Mouse (Mus musculus) splenic B cell, adult 2 months (primary cell): ENCODE data around the gene Gm10770.
"Not testable (repeated sequence)": the region's sequence is repeated elsewhere in the genome, so short reads cannot be mapped to it uniquely, and the experiment has no call there.

Source experiments
- DNase-seq: peaks from one replicate; pipeline ENCODE4 v3.0.0-alpha.2; 2011; ENCODE audit warnings: low read depth, low spot score
- H3K27me3 ChIP-seq: 2 replicates; pipeline ENCODE4 v1.6.1; 2012; ENCODE audit warnings: mild to moderate bottlenecking, low read length, moderate library complexity, mixed read lengths; ENCODE audit not compliant: control insufficient read depth, poor library complexity, insufficient read depth, severe bottlenecking
- H3K36me3 ChIP-seq: 2 replicates; pipeline ENCODE4 v1.6.1; 2012; ENCODE audit warnings: mild to moderate bottlenecking, low read length, moderate library complexity, mixed read lengths; ENCODE audit not compliant: control insufficient read depth, poor library complexity, insufficient read depth, severe bottlenecking

Gene Gm10770

GRCm38 (mm10) chr2:150179579-150179978 lies at the start of gene Gm10770:
Gene Gm10770, minus strand, starts transcription at chr2:150179679.
- not testable (repeated sequence) for H3K27me3 ChIP-seq, DNase-seq, H3K36me3 ChIP-seq

- not testable (repeated sequence) for H3K36me3 ChIP-seq, H3K27me3 ChIP-seq, DNase-seq
Measured at GRCm38 (mm10) chr2:150223263-150223662, 43.8 kb upstream of the Gm10770 start.

GRCm38 (mm10) chr2:150218363-150218725 lies 38.9 kb upstream of the Gm10770 start:
- H3K36me3 ChIP-seq, H3K27me3 ChIP-seq, DNase-seq: not testable (repeated sequence)

GRCm38 (mm10) chr2:150217600-150218362 lies 38.3 kb upstream of the Gm10770 start, which contains the start of gene Zfp937:
Gene Zfp937, plus strand, starts transcription at chr2:150218073.
- H3K36me3 ChIP-seq, H3K27me3 ChIP-seq: not testable (repeated sequence)
- peak; percentile 1 for DNase-seq

- not testable (repeated sequence) for H3K27me3 ChIP-seq, H3K36me3 ChIP-seq, DNase-seq
Measured at GRCm38 (mm10) chr2:150181570-150181999, 2.1 kb upstream of the Gm10770 start, which contains the start of gene Gm14139. Gene Gm14139, plus strand, starts transcription at chr2:150181755.

DNA sequence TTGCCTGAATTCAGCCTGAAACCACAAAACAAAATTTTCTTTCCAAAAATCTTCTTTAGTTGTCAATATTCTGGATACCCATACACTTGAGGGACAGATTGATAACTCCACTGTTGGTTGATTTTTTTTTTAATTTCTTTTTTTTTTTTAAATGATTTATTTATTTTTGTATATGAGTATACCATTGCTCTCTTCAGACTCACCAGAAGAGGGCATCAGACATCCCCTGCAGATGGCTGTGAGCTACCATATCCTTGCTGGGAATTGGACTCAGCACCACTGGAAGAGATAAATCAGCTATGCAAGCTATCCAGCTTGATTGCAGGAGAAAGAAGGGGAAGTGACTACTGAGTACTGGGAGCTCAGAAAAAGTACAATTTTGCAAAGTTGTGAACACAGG lies 1.6 kb upstream of the Gm10770 start:
- not testable (repeated sequence) for H3K27me3 ChIP-seq, H3K36me3 ChIP-seq, DNase-seq

- no peaks in the 10 kb centered on the region for H3K36me3 ChIP-seq
- DNase-seq = no peak
- H3K27me3 ChIP-seq = no peaks in the 10 kb centered on the region
Measured at GRCm38 (mm10) chr2:150173833-150174232, 5.6 kb downstream of the Gm10770 start.

GRCm38 (mm10) chr2:150166703-150167102 lies 12.8 kb downstream of the Gm10770 start:
- no peaks in the 10 kb centered on the region for H3K36me3 ChIP-seq
- DNase-seq = no peak
- no peaks in the 10 kb centered on the region for H3K27me3 ChIP-seq

DNA sequence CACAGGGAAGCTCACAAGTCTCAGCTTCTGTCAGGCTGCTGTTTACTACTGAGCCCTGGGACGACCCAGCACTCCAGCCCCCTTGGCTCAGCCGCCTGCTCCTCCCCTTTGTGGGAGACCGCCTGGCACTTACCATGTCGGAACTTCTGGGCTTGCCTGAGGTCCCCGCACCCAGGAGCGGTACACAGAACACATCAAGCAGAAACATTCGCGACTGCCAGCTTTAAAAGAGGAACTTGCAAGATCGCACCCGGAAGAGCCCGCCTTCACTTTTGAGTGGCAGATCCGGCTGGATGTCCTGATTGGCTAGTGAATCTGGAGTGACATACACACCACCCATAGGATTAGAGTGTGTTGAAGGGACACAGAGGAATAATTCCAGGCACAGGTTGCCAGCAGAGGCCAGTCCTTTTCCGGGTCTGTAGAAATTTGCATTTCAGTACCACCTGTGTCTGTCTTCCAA lies 43.0 kb downstream of the Gm10770 start, which contains the start of gene Zfp120:
Gene Zfp120 (minus strand): TSS at position 274 of the 463 bp plus-strand sequence.
- no peaks in the 10 kb centered on the region for H3K36me3 ChIP-seq
- H3K27me3 ChIP-seq = no peaks in the 10 kb centered on the region
- DNase-seq = peak; percentile 95

DNA sequence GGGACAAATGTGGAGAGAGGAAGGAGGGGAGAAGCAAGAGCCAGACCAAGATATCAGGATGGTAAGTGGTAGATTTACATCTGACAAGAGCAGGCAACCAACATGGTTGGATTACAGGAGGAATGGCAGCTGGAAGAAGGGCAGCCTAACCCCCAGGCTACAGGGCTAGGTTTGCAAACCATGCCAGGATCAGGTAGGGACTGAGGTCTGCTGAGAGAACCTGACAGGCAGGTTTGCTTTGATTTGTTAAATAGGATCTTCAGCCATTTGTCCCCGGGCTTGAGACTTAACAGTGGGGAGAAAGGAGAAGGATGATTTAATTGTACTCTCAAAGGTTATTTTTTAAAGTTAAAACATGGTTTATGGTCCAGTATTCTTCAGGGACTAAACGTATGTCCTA lies 46.7 kb downstream of the Gm10770 start:
- no peaks in the 10 kb centered on the region for H3K36me3 ChIP-seq
- no peak for DNase-seq
- no peaks in the 10 kb centered on the region for H3K27me3 ChIP-seq

- H3K36me3 ChIP-seq, H3K27me3 ChIP-seq, DNase-seq: not testable (repeated sequence)
Measured at GRCm38 (mm10) chr2:150132002-150132401, 47.5 kb downstream of the Gm10770 start.
